Mouse (Mus musculus) ZHBTc4 (cell line): Measurements from ENCODE around the gene Stx2.
"Not testable (repeated sequence)": the region's sequence is repeated elsewhere in the genome, so short reads cannot be mapped to it uniquely, and the experiment has no call there.

ENCODE experiments used
- DNase-seq: peaks from one replicate; pipeline ENCODE4 v3.0.0-alpha.2; 2011; ENCODE audit warnings: low read depth, low spot score

The Stx2 gene

DNA sequence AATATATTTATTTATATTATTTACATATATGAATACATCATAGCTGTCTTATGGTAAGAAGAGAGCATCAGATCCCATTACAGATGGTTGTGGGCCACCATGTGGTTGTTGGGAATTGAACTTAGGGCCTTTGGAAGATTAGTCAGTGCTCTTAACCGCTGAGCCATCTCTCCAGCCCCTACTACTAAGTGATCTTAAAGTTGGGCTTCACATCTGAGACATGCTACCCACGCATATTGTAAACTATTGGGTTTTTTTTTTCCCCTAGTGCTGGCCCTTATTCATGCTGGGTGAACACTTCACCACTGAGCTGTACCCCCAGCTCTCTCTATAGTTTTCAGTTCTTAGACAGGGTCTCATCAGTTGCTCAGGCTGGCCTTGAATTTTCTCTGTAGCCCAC, 2.6 kb upstream of the Stx2 start:
- DNase-seq = no peak

DNA sequence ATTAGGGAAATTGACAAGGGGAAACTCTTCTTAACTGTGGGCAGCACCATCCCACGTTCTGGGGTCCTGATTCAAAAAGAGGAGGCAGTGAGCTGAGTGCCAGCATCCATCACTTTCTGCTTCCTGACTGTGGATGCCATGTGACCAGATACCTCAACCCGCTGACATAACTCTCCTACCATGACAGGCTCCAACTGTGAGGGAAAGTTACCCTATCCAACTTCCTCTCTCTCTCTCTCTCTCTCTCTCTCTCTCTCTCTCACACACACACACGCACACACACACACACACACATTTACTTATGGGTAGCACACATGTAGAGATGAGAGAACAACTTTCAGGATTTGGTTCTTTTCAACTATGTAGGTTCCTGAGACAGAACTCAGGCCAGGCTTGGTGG, 1.2 kb upstream of the Stx2 start:
- DNase-seq = no peak

DNA sequence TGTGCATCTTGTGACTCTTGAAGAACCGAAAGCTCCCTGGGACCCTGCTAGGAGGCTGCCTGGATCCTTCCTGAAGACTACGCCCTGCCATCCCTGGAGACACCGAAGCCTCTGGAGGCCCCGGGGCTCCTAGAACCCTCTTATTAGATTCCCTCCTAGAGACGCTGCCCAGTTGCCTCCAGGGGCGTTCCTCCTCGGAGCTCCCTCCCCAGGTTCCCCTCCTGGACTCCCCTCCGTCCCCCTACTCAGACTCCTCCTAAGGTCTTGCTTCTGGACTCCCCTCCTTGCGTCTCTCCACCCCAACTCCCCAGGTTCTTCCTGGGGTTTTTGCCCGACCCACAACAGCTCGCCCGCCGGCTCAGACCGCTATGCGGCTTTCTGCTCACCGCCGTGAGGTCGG, 366 bp downstream of the Stx2 start:
- peak; percentile 60 for DNase-seq

DNA sequence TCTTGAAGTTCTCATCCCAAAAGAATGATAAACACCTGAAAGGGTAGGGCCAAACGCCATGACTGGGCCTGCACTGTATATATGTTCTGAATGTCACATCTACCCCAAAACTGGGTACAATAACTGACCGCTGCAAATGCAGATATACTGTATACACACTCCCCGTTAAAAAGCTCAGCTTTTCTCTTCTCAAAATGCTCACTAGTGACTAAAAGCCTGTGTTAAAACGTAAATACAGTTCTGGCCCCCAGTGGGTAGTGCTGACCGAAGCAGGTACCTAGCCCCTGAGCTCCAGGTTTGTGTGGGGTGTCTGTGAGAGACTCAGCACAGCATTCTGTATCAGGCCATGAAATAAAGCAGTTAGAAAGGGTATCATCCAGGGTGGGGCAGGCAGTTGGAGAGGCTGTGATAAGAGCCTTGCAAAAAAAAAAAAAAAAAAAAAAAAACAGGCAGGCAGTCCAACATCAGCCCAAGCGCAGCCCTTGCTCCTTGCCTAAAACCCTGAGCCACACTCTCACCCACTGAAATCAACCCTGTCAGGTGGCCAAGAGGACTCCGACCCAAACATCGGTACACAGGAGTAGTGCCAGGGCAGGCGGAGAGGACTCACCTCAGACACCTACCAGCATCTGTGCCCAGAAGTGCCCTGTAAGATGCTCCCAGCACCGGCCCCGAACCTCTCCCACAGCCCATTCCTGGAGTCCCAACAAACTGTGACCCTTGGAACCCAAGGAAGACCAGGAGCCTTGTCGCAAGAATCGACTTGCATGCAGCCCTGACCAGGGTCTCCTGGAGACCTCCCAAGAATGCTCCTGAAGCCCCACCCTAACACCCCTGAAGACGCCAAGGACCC, 1.0 kb downstream of the Stx2 start:
- DNase-seq = peak; percentile 9

DNA sequence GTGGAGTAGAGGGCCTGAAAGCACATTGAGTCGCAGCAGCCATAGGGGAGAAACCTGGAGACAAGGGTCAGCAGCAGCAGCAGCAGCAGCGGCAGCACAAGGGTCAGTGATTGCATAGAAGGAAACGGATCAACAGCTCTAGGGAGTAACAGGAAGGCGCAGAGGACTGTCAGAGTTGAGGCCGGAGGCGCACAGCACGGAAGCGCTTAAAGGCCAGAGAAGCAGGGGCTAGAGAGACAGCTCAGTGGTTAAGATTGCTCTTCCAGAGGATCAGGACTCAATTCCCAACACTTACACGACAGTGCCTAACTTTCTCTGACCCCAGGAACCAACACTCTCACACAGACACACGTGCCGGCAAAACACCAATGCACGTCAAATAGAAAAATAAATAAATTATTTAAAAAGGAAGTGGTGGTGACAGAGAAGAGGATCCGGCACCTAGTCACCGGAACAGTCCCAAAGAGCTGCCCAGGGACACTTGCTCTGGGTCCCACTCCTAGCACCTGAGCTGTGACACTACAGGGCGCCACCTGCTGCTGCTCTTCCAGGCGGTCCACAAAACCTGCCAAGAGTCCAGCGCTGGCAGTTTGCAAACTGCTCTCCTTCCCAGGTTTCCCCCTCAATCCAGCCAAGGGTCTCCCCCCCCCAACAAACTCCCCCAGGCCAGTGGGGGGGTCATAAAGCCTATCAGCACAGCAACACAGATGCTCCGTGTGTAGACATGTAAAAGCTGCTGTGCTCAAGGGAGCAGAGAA, 2.2 kb downstream of the Stx2 start:
- no peak for DNase-seq

DNA sequence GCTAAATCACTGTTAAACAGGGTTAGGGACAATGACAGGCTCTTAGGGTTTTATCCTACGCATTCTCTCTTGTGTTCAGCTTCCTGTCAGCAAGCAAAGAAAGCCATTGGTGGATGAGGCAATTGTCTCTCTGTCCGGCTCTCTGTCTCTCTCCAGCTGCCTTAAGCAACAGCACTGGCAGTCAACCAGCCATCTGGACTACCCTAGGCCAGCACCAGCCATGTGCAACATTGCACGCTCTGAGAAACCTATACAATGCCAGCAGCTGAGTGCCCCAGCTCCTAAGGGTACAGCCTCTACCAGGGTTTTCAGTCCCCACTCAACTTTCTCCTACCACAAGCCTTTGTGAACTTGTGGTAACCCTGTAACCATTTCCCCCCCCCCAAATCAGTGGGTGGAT, 3.0 kb downstream of the Stx2 start:
- no peak for DNase-seq

DNA sequence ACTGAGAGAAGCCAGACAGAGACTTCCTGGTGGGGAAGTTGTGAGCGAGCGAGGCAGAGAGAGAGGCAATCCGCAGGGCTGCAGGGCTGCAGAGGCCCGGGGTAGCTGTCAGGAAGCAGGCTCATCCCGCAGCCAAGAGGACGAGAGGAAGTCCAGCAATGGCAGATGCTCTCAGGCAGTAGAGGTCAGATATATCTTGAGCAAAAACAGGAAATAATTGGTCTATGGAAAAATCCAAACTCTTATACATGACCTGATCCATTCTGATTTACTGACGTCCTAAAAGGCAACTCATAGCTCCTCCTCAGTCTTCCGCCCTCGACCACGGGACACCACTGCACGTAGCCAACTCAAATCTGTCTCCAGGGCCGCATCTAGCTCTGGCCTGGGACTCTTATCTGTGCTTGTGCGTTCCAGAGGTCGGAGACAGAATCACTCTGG, 5.8 kb downstream of the Stx2 start:
- no peak for DNase-seq

DNA sequence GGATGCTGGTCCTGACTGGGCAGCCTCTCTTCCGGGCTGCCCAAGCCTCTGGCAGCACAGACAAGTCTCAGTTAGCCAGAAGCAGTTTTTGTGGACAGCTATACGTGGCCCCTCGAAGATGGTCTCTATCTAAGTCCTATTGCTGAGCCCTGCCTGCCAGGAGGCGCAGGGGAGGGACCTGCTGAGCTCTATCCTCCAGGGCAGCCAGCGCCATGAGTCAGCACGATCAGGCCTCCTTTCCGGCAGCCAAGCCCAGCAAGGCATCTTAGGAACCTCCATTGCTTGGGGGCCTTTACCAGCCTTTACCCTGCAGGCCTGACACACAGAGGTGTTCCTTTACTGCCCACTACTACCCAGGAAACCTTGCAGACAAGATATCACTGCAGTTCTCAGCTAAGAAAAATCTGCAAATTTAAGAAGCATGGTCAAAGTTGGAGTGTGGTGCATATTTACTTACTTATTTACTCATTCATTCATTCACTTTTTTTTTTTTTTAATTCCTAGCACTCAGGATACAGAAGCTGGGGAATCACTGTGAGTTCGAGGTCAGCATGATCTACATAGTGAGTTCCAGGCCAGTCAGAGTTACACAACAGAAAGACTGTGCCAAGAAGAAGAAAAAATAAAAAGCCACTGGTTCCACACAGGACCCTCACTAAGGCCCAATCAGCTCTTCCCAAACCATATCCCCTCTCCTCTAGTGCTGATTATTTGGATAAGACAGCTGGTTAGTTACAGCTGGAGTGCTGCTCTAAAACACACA, 7.5 kb downstream of the Stx2 start:
- peak; percentile 51 for DNase-seq

DNA sequence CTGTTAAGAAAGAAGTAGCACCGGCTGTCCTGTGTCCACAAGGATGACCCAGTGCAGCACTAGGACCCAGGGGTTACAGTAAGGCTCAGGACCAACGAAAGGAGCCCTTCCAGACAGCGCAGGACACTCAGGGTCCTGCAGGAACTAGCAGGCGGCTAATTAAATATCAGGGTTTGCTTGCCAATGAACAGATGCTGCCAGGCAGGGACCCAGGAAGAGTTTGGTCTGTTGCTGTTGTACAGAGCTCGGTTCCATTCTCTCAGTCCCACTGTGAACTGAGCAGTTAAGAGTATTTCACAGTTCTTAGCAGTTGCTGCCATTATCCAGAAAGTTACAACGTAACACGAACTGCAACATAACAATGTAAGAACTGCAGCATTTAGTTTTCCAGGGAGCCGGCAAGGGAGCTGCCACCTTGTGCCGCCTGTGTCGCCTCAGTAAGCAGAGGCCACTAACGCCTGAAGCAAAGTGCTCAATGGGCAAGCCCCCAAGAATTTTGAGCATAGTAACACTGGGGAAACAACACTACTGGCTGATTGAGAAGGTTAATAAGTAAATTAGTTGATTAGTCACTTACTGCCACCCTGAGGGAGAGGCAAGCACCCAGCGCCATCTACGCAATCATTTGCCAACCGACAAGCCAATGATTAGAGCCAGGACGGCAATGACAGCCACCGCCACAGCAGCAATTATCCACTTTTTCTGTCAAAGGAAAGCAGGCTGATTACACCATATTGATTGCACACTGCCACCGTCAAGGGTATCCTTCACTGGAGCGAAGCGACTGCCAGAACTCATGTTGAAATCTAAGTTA, 21.0 kb downstream of the Stx2 start:
- no peak for DNase-seq

DNA sequence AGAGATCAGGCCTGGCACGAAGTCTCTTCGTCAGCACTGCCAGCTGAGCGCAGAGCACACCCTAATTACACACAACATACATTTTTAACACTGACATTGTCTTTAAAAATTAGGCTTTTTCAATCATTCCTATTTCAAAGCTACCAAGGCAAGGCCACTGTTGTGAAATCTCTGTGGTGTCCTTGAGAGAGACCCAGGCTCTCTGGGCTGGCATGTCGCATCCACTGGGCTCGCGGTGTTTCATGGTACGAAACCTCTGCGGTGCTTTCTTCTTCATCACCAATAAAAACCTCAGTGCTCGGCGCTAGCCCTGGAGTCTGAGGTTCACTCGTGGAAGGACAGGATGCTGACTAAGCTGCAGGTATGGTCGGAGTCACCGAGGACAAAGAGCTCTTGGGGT, 22.4 kb downstream of the Stx2 start:
- no peak for DNase-seq

DNA sequence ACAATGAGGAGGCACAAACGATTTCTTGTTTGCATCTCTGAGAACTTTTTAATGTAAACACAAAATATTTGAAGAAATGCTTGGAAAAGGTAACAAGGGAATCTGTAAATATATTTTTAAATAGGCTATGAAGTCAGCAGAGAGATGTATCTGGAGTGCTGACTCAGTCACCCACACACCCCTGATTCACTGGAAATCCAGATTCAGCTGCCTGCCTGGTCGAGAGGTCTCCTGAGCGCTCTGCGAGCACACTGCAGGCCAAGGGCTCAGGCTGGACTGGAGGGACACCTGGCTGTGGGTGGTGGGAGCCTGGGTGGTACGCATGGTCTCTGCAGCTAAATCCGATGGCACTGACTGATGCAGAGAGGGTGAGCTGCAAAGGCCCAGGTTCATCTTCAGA, 23.8 kb downstream of the Stx2 start:
- DNase-seq = no peak

DNA sequence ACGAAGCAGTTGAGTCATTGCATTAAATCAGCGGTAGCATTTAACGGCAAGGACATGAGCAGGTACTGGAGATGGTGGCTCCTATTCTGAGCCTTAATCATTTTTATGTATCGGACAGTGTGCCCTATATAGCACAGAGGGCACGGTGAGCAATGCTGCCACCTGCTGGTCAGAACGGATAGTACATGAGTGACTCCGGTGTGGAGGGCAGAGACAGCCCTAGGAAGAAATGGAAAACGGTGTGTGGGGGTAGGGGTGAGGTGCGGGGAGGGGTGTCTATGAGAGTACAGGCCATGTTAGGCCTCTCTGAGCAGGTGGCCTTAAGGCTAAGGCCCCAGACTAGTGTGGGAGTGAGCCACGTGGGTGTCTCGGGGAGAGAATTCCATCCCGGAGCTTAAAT, 26.8 kb downstream of the Stx2 start:
- DNase-seq = peak; percentile 82

DNA sequence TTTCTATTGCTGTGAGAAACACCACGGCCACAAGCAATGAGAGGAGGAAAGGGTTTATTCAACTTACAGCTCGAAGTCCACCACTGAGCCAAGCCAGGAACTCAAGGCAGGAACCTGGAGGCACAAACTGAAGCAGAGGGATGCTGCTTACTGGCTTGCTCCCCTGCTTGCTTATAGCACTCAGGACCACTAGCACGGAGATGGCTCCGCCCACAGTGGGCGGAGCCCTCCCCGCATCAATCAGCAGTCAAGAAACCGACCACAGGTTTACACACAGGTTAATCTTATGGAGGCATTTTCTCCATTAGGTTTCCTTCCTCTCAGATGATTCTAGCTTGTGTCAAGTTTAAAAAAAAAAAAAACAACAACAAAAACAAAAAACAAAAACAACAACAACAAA, 27.5 kb downstream of the Stx2 start:
- peak; percentile 54 for DNase-seq

DNA sequence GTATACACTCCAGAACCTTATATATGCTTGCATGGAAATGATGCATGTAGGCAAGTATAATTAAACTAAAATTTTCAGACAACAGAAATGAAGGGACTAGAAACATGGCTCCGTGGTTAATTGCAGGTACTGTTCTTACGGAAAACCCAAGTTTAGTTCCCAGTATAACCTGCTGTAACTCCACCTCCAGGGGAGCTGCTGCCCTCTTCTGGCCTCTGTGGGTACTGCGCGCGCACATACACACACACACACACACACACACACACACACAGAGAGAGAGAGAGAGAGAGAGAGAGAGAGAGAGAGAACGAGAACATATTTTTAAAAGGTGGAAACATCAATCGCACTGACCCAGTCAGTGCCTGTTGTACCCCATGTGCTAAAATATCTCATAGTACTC, 29.4 kb downstream of the Stx2 start:
- peak; percentile 70 for DNase-seq

DNA sequence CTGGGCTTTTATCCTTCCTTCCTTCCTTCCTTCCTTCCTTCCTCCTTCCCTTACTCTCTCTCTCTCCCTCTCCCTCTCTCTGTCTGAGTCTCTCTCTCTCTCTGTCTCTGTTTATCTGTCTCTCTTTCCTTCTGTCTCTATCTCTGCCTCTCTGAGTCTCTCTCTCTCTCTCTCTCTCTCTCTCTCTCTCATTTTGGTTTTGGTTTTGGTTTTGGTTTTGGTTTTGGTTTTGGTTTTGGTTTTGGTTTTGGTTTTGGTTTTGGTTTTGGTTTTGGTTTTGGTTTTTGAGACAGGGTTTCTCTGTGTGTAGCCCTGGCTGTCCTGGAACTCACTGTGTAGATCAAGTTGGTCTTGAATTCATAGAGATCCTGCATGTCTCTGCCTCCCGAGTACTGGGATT, 30.9 kb downstream of the Stx2 start:
- not testable (repeated sequence) for DNase-seq

DNA sequence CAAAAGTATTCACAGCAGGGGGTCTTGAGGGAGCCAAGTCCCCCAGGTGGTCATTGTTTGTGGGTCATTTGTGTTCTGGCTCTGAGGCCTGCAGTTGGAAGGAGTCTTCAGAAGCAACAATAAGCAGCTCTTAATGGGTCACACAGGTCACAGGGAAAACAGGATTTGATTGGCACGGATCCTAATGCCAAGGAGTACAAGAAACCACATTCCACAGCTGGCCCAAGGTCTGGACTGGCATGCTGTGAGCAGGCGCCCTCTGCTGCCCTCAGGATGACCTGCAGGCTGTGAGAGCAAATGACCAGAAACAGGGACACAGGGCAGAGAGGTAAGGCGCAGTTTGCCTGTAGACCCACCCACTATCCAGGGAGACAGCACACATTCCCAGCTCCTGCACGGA, 32.1 kb downstream of the Stx2 start:
- DNase-seq = peak; percentile 66

DNA sequence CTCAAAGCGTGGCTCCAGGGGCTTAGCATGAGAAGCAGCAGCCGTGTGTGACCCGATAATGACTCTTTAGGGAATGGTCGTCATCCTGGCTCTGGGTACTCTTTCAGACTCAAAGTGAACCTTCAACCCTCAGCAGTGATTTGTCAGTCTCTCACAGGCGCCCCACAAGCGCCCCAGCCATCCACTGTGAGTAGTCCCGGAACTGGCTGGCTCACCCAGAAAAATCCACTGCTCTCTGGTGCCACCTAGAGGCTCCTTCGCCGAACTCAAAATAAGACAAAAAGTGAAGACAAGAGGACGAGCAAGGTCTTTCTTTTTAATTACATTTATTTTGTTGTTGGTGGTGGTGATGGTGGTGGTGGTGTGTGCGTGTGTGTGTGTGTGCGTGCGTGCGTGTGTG, 37.1 kb downstream of the Stx2 start:
- DNase-seq = peak; percentile 78

DNA sequence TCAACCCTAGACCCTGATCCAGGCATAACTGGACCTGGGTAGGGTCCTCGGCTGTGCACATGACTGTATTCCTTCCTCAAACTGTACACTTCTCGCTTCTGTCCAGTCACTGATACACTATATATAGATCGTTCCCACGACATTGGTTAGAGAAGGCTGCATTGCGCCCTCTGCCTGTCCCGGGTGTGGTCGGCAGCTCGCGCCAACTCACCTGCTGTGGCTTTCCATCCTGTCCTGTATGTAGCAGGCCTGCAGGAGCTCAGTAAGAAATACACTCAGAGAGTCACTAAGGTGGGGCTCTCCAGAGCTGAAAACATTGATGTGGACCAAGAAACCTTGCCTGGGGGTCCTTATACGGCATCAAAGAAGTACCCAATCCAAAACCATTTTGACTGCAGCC, 37.5 kb downstream of the Stx2 start:
- DNase-seq = peak; percentile 74

DNA sequence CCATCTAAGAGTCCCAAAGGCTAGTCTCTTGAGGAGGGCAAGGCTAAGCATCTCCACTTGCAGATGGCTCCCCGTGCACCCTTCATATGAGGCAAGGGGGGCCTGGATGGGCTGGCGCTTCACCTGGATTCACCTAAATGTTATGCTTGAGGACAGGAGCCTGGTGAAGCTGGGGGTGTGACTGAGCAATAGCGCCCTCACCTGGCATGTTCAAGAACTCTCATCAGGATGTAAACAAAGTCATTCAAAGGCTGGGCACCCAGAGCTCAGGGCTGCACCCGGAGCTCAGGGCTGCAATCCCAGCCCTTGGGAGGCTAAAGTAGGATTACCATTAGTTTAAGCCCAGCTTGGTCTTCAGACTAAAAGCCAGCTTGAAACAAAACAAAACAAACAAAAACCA, 44.0 kb downstream of the Stx2 start:
- peak; percentile 58 for DNase-seq

DNA sequence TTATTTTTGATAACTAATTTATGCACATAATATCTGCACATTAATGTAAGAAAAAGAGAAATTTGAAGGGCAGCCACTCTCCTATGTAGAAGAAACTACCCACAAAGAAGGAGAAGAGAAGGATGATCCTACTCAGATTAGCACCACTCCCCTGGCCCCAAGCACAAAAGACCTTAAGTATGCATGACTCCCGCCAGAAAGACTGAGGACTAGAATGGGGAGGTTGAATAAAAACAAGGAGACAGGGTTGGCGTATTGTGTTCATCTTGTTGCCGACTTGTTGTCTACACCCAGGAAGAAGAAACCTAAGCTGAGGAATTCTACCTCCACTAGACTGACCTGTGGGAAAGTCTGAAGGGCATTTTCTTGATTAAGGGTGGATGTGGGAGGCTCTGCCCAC, 49.5 kb downstream of the Stx2 start:
- DNase-seq = peak; percentile 56

DNA sequence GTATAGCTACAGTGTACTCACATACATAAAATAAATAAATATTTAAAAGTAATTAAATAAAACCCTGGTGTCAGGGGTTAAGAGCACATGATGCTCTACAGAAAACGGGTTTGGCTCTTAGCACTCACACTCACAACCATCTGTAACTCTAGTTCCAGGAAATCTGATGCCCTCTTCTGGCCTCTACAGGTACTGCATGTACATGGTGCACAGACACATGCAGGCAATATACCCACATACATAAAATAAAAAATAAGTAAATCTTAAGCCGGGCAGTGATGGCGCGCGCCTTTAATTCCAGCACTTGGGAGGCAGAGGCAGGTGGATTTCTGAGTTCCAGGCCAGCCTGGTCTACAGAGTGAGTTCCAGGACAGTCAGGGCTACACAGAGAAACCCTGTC, 54.0 kb downstream of the Stx2 start:
- peak; percentile 84 for DNase-seq
